ENCODE assay signal across 16 mouse cellular contexts in the genomic region with DNA sequence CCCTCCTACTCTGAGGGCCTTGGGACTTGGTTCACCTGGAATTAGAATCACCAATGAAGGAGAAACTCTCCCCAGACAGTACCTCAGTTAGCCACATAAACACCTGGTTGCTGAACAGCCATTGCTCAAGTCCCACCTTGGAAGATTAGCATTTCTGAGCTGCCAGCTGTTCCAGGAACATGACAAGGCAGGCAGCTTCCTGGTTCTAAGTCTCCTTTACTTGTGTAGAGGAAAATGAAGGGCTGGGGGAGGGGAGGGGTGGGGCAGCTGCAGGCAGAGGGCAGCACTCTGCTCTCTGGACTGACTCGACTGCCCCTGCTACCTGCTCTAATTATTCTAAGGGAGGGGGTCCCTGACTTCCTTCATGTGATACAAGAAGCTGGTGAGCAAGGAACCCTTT. TPM values are rescaled to one million over a fixed set of nuclear protein-coding genes. Genes with fewer than 3 reads are reported as not detected.
DNase-seq lines count a peak whose midpoint lies in the region; ATAC-seq and TF ChIP-seq lines count a peak whose summit lies in the region.
"Had no signal": no experiment of that assay in that cellular context is flagged by ENCODE, and none has a peak within 500 bp of the region (broad histone marks: within the 10 kb centered on the region; RNA-seq: fewer than 3 reads in every experiment).

No protein-coding gene starts in this region.

- H3K27me3 ChIP-seq in heart, embryonic 14.5 days (ENCODE audit: control insufficient read depth, insufficient read depth, low read length) = no peaks in the 10 kb centered on the region
- H3K27me3 ChIP-seq in lung, embryonic 14.5 days (ENCODE audit: insufficient read depth, low read length) = no peaks in the 10 kb centered on the region
- no peaks in the 10 kb centered on the region for H3K27me3 ChIP-seq in stomach, embryonic 15.5 days (replicated peaks)
- H3K27me3 ChIP-seq: limb, embryonic 15.5 days; midbrain, embryonic 12.5 days had no signal

- peaks cover 20 to 72% of the 10 kb centered on the region in 2 experiments for H3K4me1 ChIP-seq in heart, embryonic 14.5 days (ENCODE audit: control insufficient read depth in 2 of 2, insufficient read depth in 2 of 2, low read length in 2 of 2)
- peaks cover 10% of the 10 kb centered on the region; the same call in 1 of the 2 replicates for H3K4me1 ChIP-seq in lung, embryonic 14.5 days (ENCODE audit: insufficient read depth)
- peaks cover 12% of the 10 kb centered on the region; the same call in 1 of the 2 replicates for H3K4me1 ChIP-seq in stomach, embryonic 15.5 days
- H3K4me1 ChIP-seq: midbrain, embryonic 12.5 days had no signal

- 0 out of 2 replicates have a peak overlapping the region, but pooled peaks have one; percentile 7 for H3K9ac ChIP-seq in heart, embryonic 14.5 days (ENCODE audit: low read length)
- H3K9ac ChIP-seq in lung, embryonic 14.5 days = no peak overlapping the region
- H3K9ac ChIP-seq in stomach, embryonic 15.5 days = no peak overlapping the region
- H3K9ac ChIP-seq: limb, embryonic 15.5 days; midbrain, embryonic 12.5 days had no signal

- no peak for ATAC-seq in heart, embryonic 14.5 days (ENCODE audit: insufficient number of reproducible peaks, insufficient read depth, low FRiP score, low read depth)
- no peak for ATAC-seq in lung, embryonic 14.5 days (ENCODE audit: insufficient read depth)
- ATAC-seq in stomach, embryonic 15.5 days (ENCODE audit: insufficient read depth, low FRiP score, low read depth) = peak; percentile 43; the same call in 1 of the 2 replicates
- ATAC-seq: hindbrain, postnatal 0 days had no signal

- H3K4me3 ChIP-seq in heart, embryonic 14.5 days (ENCODE audit: control insufficient read depth in 1 of 2, insufficient read depth in 1 of 2, low read depth in 1 of 2, low read length in 2 of 2) = no peak overlapping the region
- H3K4me3 ChIP-seq in lung, embryonic 14.5 days (ENCODE audit: low read depth, low read length) = no peak overlapping the region
- no peak overlapping the region for H3K4me3 ChIP-seq in stomach, embryonic 15.5 days (replicated peaks)
- H3K4me3 ChIP-seq: left cerebral cortex, adult 2 months; limb, embryonic 15.5 days; midbrain, embryonic 12.5 days had no signal

- WGBS in heart, embryonic 14.5 days = 5% methylated on average over 1 of the region's 1 CpGs
- 0% methylated on average over 1 of the region's 1 CpGs for WGBS in lung, embryonic 14.5 days
- WGBS in stomach, embryonic 15.5 days = 8% methylated on average over 1 of the region's 1 CpGs

- H3K4me2 ChIP-seq in heart, embryonic 14.5 days (ENCODE audit: low read length) = no peak overlapping the region; the same call in 1 of the 2 replicates
- H3K4me2 ChIP-seq in lung, embryonic 14.5 days = no peak overlapping the region
- no peak overlapping the region for H3K4me2 ChIP-seq in stomach, embryonic 15.5 days
- H3K4me2 ChIP-seq: limb, embryonic 15.5 days; midbrain, embryonic 12.5 days had no signal

- no peaks in the 10 kb centered on the region for H3K9me3 ChIP-seq in heart, embryonic 14.5 days (ENCODE audit: control insufficient read depth, low read length)
- H3K9me3 ChIP-seq in lung, embryonic 14.5 days (ENCODE audit: low read depth, low read length) = no peaks in the 10 kb centered on the region
- no peaks in the 10 kb centered on the region for H3K9me3 ChIP-seq in stomach, embryonic 15.5 days
- H3K9me3 ChIP-seq: limb, embryonic 15.5 days; midbrain, embryonic 12.5 days had no signal

- H3K36me3 ChIP-seq in heart, embryonic 14.5 days (ENCODE audit: control insufficient read depth, insufficient read depth, low read length) = 0 out of 2 replicates have a peak, but pooled peaks cover 3% of the 10 kb centered on the region
- no peaks in the 10 kb centered on the region for H3K36me3 ChIP-seq in lung, embryonic 14.5 days (ENCODE audit: insufficient read depth)
- H3K36me3 ChIP-seq in stomach, embryonic 15.5 days = no peaks in the 10 kb centered on the region
- H3K36me3 ChIP-seq: limb, embryonic 15.5 days; midbrain, embryonic 12.5 days had no signal

- DNase-seq in heart, postnatal 4 days = no peak
- DNase-seq in lung, embryonic 14.5 days = no peak
- no peak for DNase-seq in lung, postnatal 4 days
- DNase-seq in ZHBTc4 (ENCODE audit: low read depth, low spot score) (peak; percentile 72), adipocyte (ENCODE audit: low spot score) (no peak)
- no peak for DNase-seq in left cerebral cortex, adult 11 months (ENCODE audit: low spot score)
- DNase-seq: adrenal gland, postnatal 10 days; cerebellum, adult 9-11 months; lung, postnatal 10 days; thymus, postnatal 14 days had no signal

- H3K27ac ChIP-seq in heart, embryonic 14.5 days (replicated peaks in 1 of 2; ENCODE audit: control insufficient read depth in 1 of 2, insufficient read depth in 1 of 2, low read depth in 2 of 2, low read length in 2 of 2) = peak overlapping the region in 1 of 2 experiments; percentile 39; a peak in 2 of 4 replicates
- H3K27ac ChIP-seq in lung, embryonic 14.5 days (ENCODE audit: low read depth) = no peak overlapping the region
- H3K27ac ChIP-seq in stomach, embryonic 15.5 days = no peak overlapping the region
- H3K27ac ChIP-seq: hindbrain, postnatal 0 days; left cerebral cortex, adult 2 months; limb, embryonic 15.5 days; midbrain, embryonic 12.5 days had no signal

- TF ChIP-seq CTCF in lung, embryonic 14.5 days (IDR thresholded peaks at IDR 0.05; ENCODE audit: low read depth) = 0 out of 2 replicates have a peak, but pooled peaks have one; percentile 14

RNA-seq across cellular contexts. Expression of a gene that starts 45.8 kb away (rescaled TPM):
- polyA plus RNA-seq in heart, embryonic 14.5 days (2014; fragmentation: Nextera tagmentation; extraction: Ambion mirVana) = 25.8 and 29.0 TPM in 2 replicates
- total RNA-seq in heart, postnatal 4 days (2021) = 10 to 100 TPM; 83.4 to 89.7 TPM
- 35.7 and 37.1 TPM in 2 replicates for polyA plus RNA-seq in lung, embryonic 14.5 days (2014; fragmentation: Nextera tagmentation; extraction: Ambion mirVana)
- polyA plus RNA-seq in stomach, embryonic 15.5 days (2015; fragmentation: Nextera tagmentation; extraction: Ambion mirVana) = 24.5 and 27.1 TPM in 2 replicates
